Mouse (Mus musculus) Muller cell, postnatal 12 days (primary cell): ENCODE data around the gene Gbp9.
"Not testable (repeated sequence)": the region's sequence is repeated elsewhere in the genome, so short reads cannot be mapped to it uniquely, and the experiment has no call there.

ENCODE experiments used
- DNase-seq: peaks from one replicate; pipeline ENCODE4 v3.0.0-alpha.2; 2015; ENCODE audit errors: inconsistent ontology term

Gene Gbp9

DNA sequence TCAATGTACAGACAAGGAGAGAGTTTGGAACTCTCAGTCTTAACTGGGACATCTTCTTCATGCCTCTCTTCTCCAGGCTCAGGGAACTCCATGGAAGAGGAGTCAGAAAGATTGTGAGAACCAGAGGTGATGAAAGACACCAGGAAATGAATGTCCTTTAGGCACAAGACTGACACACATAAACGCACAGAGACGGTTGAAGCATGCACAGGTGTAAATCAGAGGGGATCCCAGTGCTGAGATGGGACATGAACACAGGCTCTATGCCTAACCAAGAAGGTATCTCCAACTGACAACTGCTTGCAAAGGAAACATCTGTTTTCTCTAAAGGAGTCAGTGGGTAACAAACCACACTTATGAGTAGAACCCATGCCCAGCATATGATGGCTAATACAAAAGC, 79.1 kb downstream of the Gbp9 start:
- DNase-seq = no peak

GRCm38 (mm10) chr5:105055279-105055678, 84.1 kb downstream of the Gbp9 start:
- DNase-seq = no peak

- not testable (repeated sequence) for DNase-seq
Observed at GRCm38 (mm10) chr5:105053471-105054169, 85.7 kb downstream of the Gbp9 start.

DNA sequence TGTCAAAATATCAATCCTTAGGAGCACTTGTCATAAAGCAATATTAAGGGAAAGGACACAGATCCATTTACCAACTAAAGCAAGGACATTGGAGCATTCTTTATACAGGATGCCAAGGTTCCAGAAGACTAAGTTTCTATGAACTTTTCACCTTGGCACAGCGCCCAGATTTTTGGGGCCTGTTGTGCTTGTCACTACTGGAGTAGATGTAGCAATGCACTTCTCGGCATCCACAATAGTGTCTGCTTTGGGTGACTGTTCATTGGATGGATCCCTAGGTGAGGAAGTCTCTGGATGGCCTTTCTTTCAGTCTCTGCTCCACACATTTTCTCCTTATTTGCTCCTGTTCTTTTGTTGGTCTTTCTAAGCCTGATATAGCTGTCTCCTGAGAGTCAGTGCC, 107.0 kb downstream of the Gbp9 start:
- peak; percentile 34 for DNase-seq
